Mouse (Mus musculus) CH12.LX (cell line): ENCODE data around the gene Sema3b.
"Not testable (repeated sequence)": the region's sequence is repeated elsewhere in the genome, so short reads cannot be mapped to it uniquely, and the experiment has no call there.

Experiments
- CTCF ChIP-seq, 2 experiments: IDR thresholded peaks in 1 of 2; conservative IDR thresholded peaks in 1 of 2; 2 replicates each; pipeline ENCODE4 v1.5.1; 2011 to 2012; ENCODE audit warnings: low read depth in 2 of 2, low read length in 2 of 2, improper control_type of control experiment in 1 of 2, inconsistent platforms in 1 of 2, mild to moderate bottlenecking in 1 of 2, moderate library complexity in 1 of 2
- E2F4 ChIP-seq: IDR thresholded peaks from 2 replicates; pipeline ENCODE4 v1.6.1; 2011; ENCODE audit warnings: low read depth, low read length, improper control_type of control experiment; ENCODE audit not compliant: insufficient replicate concordance
- EP300 ChIP-seq: IDR thresholded peaks from 2 replicates; pipeline ENCODE4 v1.6.1; 2011; ENCODE audit warnings: low read length, improper control_type of control experiment
- MAX ChIP-seq: IDR thresholded peaks from 2 replicates; pipeline ENCODE4 v1.6.1; 2011; ENCODE audit warnings: low read length, improper control_type of control experiment
- POLR2A ChIP-seq: IDR thresholded peaks from 2 replicates; pipeline ENCODE4 v1.6.1; 2011; ENCODE audit warnings: low read depth, mild to moderate bottlenecking, improper control_type of control experiment, low read length
- POLR2AphosphoS2 ChIP-seq: IDR thresholded peaks from 2 replicates; pipeline ENCODE4 v1.6.1; 2011; ENCODE audit warnings: low read depth, low read length, improper control_type of control experiment
- SIN3A ChIP-seq: IDR thresholded peaks from 2 replicates; pipeline ENCODE4 v1.6.1; 2012; ENCODE audit warnings: low read length, improper control_type of control experiment, inconsistent platforms
- USF2 ChIP-seq: conservative IDR thresholded peaks from 2 replicates; pipeline ENCODE4 v1.6.1; 2011; ENCODE audit warnings: low read depth, low read length, improper control_type of control experiment

GRCm38 (mm10) chr9:107565556-107565955, 43.5 kb downstream of the Sema3b start:
- TF ChIP-seq CTCF (conservative IDR thresholded peaks at IDR 0.05 in 1 of 2, IDR thresholded peaks at IDR 0.05 in 1 of 2; ENCODE audit: low read depth in 2 of 2, low read length in 2 of 2), result peak in 1 of 2 experiments; percentile 51; a peak in 2 of 4 replicates
- not testable (repeated sequence) for TF ChIP-seq POLR2A, POLR2AphosphoS2, EP300, MAX, USF2, SIN3A, E2F4
